Comparison of ENCODE assay signal across 8 mouse cellular contexts in the genomic region with DNA sequence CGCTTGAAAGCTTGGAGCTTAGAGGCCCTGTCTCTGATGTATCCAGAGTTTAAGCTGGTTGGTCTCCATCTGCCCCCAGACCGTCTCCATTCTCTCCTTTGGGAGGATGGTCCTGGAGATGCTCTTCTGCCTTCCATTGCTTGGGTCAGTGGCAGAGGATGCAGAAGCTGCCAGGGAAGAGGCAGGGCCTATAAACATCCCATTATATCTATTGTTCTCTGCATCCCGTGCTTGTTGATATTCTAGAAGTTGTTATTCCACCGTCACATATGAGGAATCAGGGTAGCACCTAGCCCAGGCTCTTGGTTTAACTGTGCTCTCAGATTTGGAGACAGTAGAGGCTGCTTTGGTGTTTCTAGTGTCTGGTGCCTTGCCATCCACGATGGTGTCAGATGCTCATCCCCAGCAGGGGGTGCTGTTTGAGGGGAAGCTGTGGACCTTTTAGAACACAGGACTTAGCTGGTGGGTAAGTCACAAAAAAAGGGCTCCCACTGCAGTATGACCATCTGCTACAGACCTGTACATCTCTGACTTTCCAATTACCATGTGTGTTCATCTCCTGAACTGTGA. TPM values are rescaled to one million over a fixed set of nuclear protein-coding genes. Genes with fewer than 3 reads are reported as not detected.
DNase-seq lines count a peak whose midpoint lies in the region; ATAC-seq and TF ChIP-seq lines count a peak whose summit lies in the region.
"Had no signal": no experiment of that assay in that cellular context is flagged by ENCODE, and none has a peak within 500 bp of the region (broad histone marks: within the 10 kb centered on the region; RNA-seq: fewer than 3 reads in every experiment).

No protein-coding gene starts in this region.

- no peak overlapping the region for H3K27ac ChIP-seq in kidney, embryonic 14.5 days (ENCODE audit: low read depth, low read length)
- peak overlapping the region; percentile 94 for H3K27ac ChIP-seq in bone marrow macrophage, adult 2 months (ENCODE audit: insufficient read depth, low read depth, low read length)

- H3K27me3 ChIP-seq in kidney, embryonic 14.5 days (ENCODE audit: control insufficient read depth, insufficient read depth, low read length), result no peaks in the 10 kb centered on the region

- no peaks in the 10 kb centered on the region for H3K9me3 ChIP-seq in kidney, embryonic 14.5 days (ENCODE audit: control insufficient read depth, low read length)

- no peak overlapping the region for H3K4me3 ChIP-seq in kidney, embryonic 14.5 days (ENCODE audit: low read length)
- H3K4me3 ChIP-seq in bone marrow macrophage, adult 2 months (ENCODE audit: insufficient read depth, low read length), result no peak overlapping the region

- DNase-seq in kidney, adult 9 months, result peak; percentile 38
- peak; percentile 37 to 55 for DNase-seq in lung, adult 18-20 months
- peak; percentile 17 to 66 for DNase-seq in spleen, postnatal 4 days (ENCODE audit: low spot score in 2 of 2)
- no peak for DNase-seq in frontal cortex, adult 2 months (ENCODE audit: extremely low spot score in 1 of 2, low spot score in 1 of 2)
- DNase-seq in yolk sac, embryonic 10.5 days (ENCODE audit: low spot score), result no peak

- TF ChIP-seq CTCF in bone marrow macrophage, adult 2 months (IDR thresholded peaks at IDR 0.05; ENCODE audit: low read depth, low read length), result peak; percentile 45; the same call in 1 of the 2 replicates

- peaks cover 8% of the 10 kb centered on the region; the same call in 1 of the 2 replicates for H3K4me1 ChIP-seq in kidney, embryonic 14.5 days (ENCODE audit: control insufficient read depth, insufficient read depth, low read length)
- H3K4me1 ChIP-seq in bone marrow macrophage, adult 2 months (ENCODE audit: control insufficient read depth, insufficient read depth, low read length), result peaks cover 48% of the 10 kb centered on the region

- WGBS in kidney, embryonic 14.5 days, result 65% methylated on average over 5 of the region's 5 CpGs

- H3K9ac ChIP-seq in kidney, embryonic 14.5 days (ENCODE audit: low read depth, low read length), result no peak overlapping the region

- no peak for ATAC-seq in kidney, embryonic 14.5 days (ENCODE audit: low FRiP score, low TSS enrichment)
- ATAC-seq: forebrain, embryonic 14.5 days had no signal

- no peak for TF ChIP-seq POLR2A in bone marrow macrophage, adult 2 months (IDR thresholded peaks at IDR 0.05; ENCODE audit: borderline replicate concordance, low read depth, low read length)

- no peak overlapping the region for H3K4me2 ChIP-seq in kidney, embryonic 14.5 days (replicated peaks; ENCODE audit: low read depth, low read length)

- no peaks in the 10 kb centered on the region for H3K36me3 ChIP-seq in kidney, embryonic 14.5 days (ENCODE audit: control insufficient read depth, insufficient read depth, low read length)

RNA-seq across cellular contexts. Expression of gene Sash1, which starts 26.9 kb away (rescaled TPM):
- polyA plus RNA-seq in kidney, embryonic 14.5 days (2014; fragmentation: Nextera tagmentation; extraction: Ambion mirVana), result 5.5 and 6.5 TPM in 2 replicates
- 80.4 and 96.7 TPM in 2 replicates for polyA plus RNA-seq in bone marrow macrophage, adult 2 months (2012; ENCODE audit: insufficient read depth, insufficient read length, missing spikeins)
- 34.4 and 35.6 TPM in 2 replicates for polyA plus RNA-seq in frontal cortex, adult 2 months (2012; rRNA removed)

Comparison
In these comparisons a context has a peak if more than half of its experiments do, and no peak if none do; other contexts are left out.
1. DNase-seq: peak in kidney, adult 9 months (single experiment), lung, adult 18-20 months (2 of 2) and spleen, postnatal 4 days (2 of 2); none in frontal cortex, adult 2 months (0 of 2) and yolk sac, embryonic 10.5 days (single experiment).